Mouse (Mus musculus) lung, adult 2 months (tissue): Measurements from ENCODE around the gene Atp10a. TPM values are rescaled to one million over a fixed set of nuclear protein-coding genes. Genes with fewer than 3 reads are reported as not detected.

Source experiments
- DNase-seq: peaks from one replicate; pipeline ENCODE4 v3.0.0; 2022
- H3K4me1 ChIP-seq: fragments of 200-500 bp; 2 replicates; pipeline ENCODE4 v1.6.1; 2011; ENCODE audit warnings: low read length; ENCODE audit not compliant: control insufficient read depth, insufficient read depth
- H3K4me3 ChIP-seq: fragments of 200-500 bp; replicated peaks from 2 replicates; pipeline ENCODE3; 2011; ENCODE audit warnings: low read depth, mild to moderate bottlenecking, control low read depth, low read length; ENCODE audit errors: extremely low read depth
- CTCF ChIP-seq: fragments of 200-500 bp; IDR thresholded peaks from 2 replicates; pipeline ENCODE4 v1.5.1; 2011; ENCODE audit warnings: mild to moderate bottlenecking, low read length, control low read depth; ENCODE audit not compliant: insufficient read depth
- POLR2A ChIP-seq: fragments of 200-500 bp; IDR thresholded peaks from 2 replicates; pipeline ENCODE4 v1.6.1; 2011; ENCODE audit warnings: low read depth, mild to moderate bottlenecking, control low read depth, low read length, borderline replicate concordance; ENCODE audit errors: extremely low read depth
- WGBS: fragments of 180-500 bp; shearing (Covaris S2); methylation state at CpG from one replicate; pipeline ENCODE4 v1.1.7; 2018; 5-methylcytosine and 5-hydroxymethylcytosine counted together
- polyA plus RNA-seq: library from polyadenylated mRNA; depleted of rRNA; stranded (reverse); fragments of >200 nt; gene quantifications from 2 replicates; pipeline ENCODE4 v1.2.3, GENCODE M21; 2012

Atp10a gene
- polyA plus RNA-seq, 1 experiment = 8.9 TPM

- no peak for DNase-seq
- no peaks in the 10 kb centered on the region for H3K4me1 ChIP-seq
- TF ChIP-seq CTCF = no peak
- TF ChIP-seq POLR2A = no peak
- no peak overlapping the region for H3K4me3 ChIP-seq
- WGBS = 75% methylated on average over 2 of the region's 2 CpGs
Measured at GRCm38 (mm10) chr7:58768253-58768652, 112.3 kb downstream of the Atp10a start.

- TF ChIP-seq CTCF = peak; percentile 53
- TF ChIP-seq POLR2A = no peak
- Histone ChIP-seq H3K4me3 (no peak overlapping the region), H3K4me1 (no peaks in the 10 kb centered on the region)
- DNase-seq = no peak
- 69% methylated on average over 3 of the region's 3 CpGs for WGBS
Measured at GRCm38 (mm10) chr7:58770254-58770653, 114.3 kb downstream of the Atp10a start.

DNA sequence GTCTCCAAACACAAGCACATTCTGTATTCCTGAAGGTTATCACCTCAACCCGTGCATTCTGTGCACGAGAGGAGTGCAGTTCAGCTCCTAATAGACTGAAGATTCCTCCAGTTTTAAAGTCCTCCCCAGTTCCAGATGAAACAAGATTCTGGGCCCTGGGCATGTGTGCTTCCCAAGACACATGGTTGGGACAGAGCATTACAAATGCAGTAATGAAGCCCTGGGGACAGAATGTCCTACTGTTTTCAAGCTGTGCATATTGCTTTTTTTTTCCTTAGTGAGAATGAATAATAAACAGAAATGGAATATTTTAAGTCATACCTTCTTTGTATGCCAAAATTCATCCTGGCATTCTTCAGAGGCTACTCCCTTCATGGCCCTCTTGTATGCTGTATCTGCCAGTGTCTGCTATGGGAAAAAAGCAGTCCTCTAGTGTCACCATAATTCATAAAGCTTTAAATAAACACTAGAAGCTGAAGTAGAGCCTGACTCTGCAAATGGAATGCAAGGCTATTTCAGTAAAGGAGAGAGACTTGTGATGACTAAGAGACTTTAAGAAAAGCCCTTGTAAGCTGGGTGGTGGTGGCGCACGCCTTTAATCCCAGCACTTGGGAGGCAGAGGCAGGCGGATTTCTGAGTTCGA lies 116.2 kb downstream of the Atp10a start:
- Histone ChIP-seq H3K4me1 (no peaks in the 10 kb centered on the region), H3K4me3 (no peak overlapping the region)
- DNase-seq = no peak
- WGBS = 69% methylated on average over 6 of the region's 6 CpGs
- TF ChIP-seq CTCF (no peak), POLR2A (no peak)

DNA sequence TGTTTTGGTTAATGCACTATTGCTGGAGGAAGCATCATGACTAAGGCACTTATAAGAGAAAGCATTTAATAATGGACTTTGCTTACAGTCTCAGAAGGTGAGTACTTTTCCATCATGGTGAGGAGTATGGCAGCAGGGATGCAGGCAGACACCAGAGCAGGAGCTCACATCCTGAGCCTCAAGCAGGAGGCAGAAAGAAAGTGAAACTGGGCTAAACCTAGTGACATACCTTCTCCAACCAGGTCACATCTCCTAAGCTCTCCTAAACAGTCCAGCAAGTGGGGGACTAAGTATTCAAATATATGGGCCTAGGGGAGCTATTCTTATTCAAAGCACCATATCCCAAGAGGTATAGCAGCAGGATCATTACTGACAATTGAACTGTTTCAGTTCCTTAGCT lies 123.2 kb downstream of the Atp10a start:
- H3K4me3 ChIP-seq = no peak overlapping the region

GRCm38 (mm10) chr7:58786986-58787385 lies 131.0 kb downstream of the Atp10a start:
- WGBS = 93% methylated on average over 4 of the region's 4 CpGs
- Histone ChIP-seq H3K4me1 (no peaks in the 10 kb centered on the region; the same call in 1 of the 2 replicates), H3K4me3 (no peak overlapping the region)
- TF ChIP-seq CTCF (no peak), POLR2A (no peak)
- no peak for DNase-seq

More for the DNA sequence above, 123.2 kb downstream of the Atp10a start:
- TF ChIP-seq POLR2A (no peak), CTCF (no peak)
- DNase-seq = no peak
- H3K4me1 ChIP-seq = no peaks in the 10 kb centered on the region

GRCm38 (mm10) chr7:58787585-58787984 lies 131.6 kb downstream of the Atp10a start:
- DNase-seq = no peak
- H3K4me1 ChIP-seq = no peaks in the 10 kb centered on the region; the same call in 1 of the 2 replicates
- TF ChIP-seq POLR2A (no peak), CTCF (no peak)
- H3K4me3 ChIP-seq = no peak overlapping the region
- 70% methylated on average over 4 of the region's 4 CpGs for WGBS

DNA sequence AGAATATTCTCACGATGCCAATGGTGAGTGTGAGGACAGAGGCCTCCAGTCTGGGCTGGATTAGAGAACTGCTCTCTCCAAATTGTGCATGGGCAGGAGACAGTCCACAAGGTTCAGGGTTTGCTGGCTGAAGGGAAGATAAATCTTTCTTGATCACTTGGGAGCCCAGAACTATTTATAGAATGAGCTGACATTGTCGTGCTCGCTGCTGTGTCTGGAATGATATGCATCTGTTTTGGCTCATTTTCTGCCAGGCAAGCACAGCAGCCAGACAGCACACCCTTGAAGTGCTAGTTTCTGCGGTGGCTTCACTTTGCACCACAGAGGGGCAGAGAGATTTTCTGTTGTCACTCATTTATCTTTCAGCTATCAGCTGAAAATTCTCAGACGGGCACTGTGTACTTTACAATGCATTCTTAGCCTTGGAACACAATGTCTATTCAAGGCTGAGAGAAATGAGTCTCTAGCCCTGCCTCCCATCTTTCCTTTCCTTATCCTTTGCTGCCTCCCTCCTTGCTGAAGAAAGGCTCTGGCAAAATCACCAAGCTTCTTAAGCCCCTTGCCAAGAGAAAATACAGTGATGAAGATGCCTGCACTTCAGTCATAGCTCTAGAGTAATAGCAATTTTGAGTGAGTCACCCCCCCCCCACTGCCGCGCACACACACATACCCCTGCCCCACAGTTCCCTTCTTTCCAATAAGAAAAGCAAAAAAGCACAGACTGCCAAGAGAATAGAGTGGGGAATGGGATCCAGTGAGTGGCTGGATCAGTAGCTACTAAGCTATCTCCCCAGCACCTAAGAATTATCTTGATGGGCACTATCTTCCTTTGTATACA lies 132.7 kb downstream of the Atp10a start:
- DNase-seq = no peak
- H3K4me1 ChIP-seq = no peaks in the 10 kb centered on the region; the same call in 1 of the 2 replicates
- WGBS = 46% methylated on average over 7 of the region's 7 CpGs
- TF ChIP-seq CTCF = no peak
- TF ChIP-seq POLR2A = no peak
- no peak overlapping the region for H3K4me3 ChIP-seq

DNA sequence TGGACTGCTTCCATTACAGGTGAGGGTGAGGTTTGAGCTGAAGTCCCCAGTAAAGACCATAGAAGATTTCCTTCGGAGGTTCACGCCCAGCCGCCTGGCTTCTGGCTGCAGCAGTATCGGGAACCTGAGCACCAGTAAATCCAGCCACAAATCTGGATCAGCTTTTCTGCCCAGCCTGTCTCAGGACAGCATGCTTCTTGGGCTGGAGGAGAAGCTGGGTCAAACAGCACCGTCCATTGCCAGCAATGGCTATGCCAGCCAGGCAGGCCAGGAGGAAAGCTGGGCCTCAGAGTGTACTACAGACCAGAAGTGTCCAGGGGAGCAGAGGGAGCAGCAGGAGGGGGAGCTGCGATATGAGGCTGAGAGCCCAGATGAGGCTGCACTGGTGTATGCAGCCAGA lies 141.3 kb downstream of the Atp10a start:
- no peak for DNase-seq
- WGBS = 95% methylated on average over 6 of the region's 6 CpGs
- H3K4me1 ChIP-seq = no peaks in the 10 kb centered on the region
- no peak overlapping the region for H3K4me3 ChIP-seq
- TF ChIP-seq CTCF = no peak
- TF ChIP-seq POLR2A = no peak

DNA sequence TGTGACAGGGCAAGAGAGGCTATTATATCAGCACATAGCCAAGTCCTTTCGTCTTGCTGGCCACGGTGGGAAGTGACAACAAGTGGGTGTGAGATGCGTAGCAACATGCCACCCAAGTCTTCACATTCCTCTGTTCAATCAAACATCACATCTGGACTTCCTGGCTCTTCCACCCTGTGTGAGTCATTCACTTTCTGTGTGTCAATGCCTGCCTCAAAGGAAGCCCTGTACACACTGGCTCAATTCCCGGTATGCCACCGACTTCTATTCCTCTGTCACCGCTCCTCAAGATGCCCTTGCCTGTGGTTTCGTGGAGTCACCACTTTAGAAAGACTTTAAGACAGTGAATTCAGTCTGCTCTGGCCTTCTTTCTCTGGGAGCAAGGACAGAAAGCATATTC lies 144.9 kb downstream of the Atp10a start:
- DNase-seq = no peak
- Histone ChIP-seq H3K4me1 (no peaks in the 10 kb centered on the region), H3K4me3 (no peak overlapping the region)
- WGBS = 55% methylated on average over 7 of the region's 7 CpGs
- TF ChIP-seq POLR2A (no peak), CTCF (no peak)

DNA sequence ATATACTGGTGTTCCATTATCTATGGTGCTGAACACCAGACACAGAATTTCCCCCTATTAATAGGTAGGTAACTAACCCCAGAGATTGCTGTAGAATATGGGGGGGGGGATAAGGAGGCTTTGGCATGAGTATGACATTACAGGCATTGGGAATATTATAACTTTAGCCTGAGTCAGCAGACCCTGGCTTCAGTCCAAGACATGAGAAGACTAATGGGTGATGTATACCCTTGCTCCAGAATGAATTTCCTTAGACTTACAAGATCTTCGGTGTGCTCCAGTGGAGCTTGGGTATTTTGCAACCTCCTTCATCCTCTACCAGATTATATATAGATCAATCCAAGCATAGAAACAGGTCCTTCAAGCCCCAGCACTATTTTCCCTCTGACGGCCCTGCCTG lies 145.8 kb downstream of the Atp10a start:
- no peak for TF ChIP-seq CTCF
- no peak for TF ChIP-seq POLR2A
- DNase-seq = no peak
- 72% methylated on average over 2 of the region's 2 CpGs for WGBS
- no peaks in the 10 kb centered on the region for H3K4me1 ChIP-seq
- H3K4me3 ChIP-seq = no peak overlapping the region
